In genomic region chr19:15880731-15881130, GRCm38 (mm10) we compare ENCODE assay signal across 18 mouse cellular contexts.
A peak's percentile ranks its signal among the peaks of the same experiment; 100 is the strongest.
DNase-seq lines count a peak whose midpoint lies in the region; ATAC-seq and TF ChIP-seq lines count a peak whose summit lies in the region.
"Had no signal": no experiment of that assay in that cellular context is flagged by ENCODE, and none has a peak within 500 bp of the region (broad histone marks: within the 10 kb centered on the region; RNA-seq: fewer than 3 reads in every experiment).

No protein-coding gene starts in this region.

- H3K9me3 ChIP-seq in hindbrain, postnatal 0 days (ENCODE audit: low read length), result no peaks in the 10 kb centered on the region
- no peaks in the 10 kb centered on the region; the same call in 1 of the 2 replicates for H3K9me3 ChIP-seq in hindbrain, embryonic 10.5 days
- no peaks in the 10 kb centered on the region for H3K9me3 ChIP-seq in lung, postnatal 0 days (ENCODE audit: low read length)
- H3K9me3 ChIP-seq: forebrain, embryonic 15.5 days; heart, embryonic 12.5 days; neural tube, embryonic 12.5 days had no signal

- no peaks in the 10 kb centered on the region for H3K27me3 ChIP-seq in hindbrain, postnatal 0 days (ENCODE audit: insufficient read depth, low read length)
- no peaks in the 10 kb centered on the region for H3K27me3 ChIP-seq in hindbrain, embryonic 10.5 days (ENCODE audit: insufficient read depth, poor library complexity, severe bottlenecking)
- H3K27me3 ChIP-seq in lung, postnatal 0 days (replicated peaks; ENCODE audit: insufficient read depth, low read length), result no peaks in the 10 kb centered on the region
- H3K27me3 ChIP-seq: forebrain, embryonic 15.5 days; heart, embryonic 12.5 days; neural tube, embryonic 12.5 days had no signal

- WGBS in hindbrain, postnatal 0 days, result 63% methylated on average over 8 of the region's 8 CpGs
- WGBS in hindbrain, embryonic 10.5 days, result 90% methylated on average over 8 of the region's 8 CpGs
- WGBS in lung, postnatal 0 days, result 72% methylated on average over 8 of the region's 8 CpGs

- ATAC-seq in cerebellum, adult (ENCODE audit: insufficient number of reproducible peaks, low FRiP score, low TSS enrichment), result no peak
- ATAC-seq in hindbrain, postnatal 0 days, result 0 out of 2 replicates have a peak, but pooled peaks have one; percentile 29
- no peak for ATAC-seq in lung, postnatal 0 days
- ATAC-seq in erythroblast, adult 5-6 weeks (replicated peaks; ENCODE audit: low FRiP score, poor library complexity, severe bottlenecking), result no peak
- ATAC-seq: forebrain, embryonic 15.5 days; inflammation-experienced regulatory T-cells, adult 6 months had no signal

- no peak overlapping the region for H3K27ac ChIP-seq in hindbrain, postnatal 0 days
- H3K27ac ChIP-seq in hindbrain, embryonic 10.5 days, result no peak overlapping the region; the same call in 1 of the 2 replicates
- no peak overlapping the region for H3K27ac ChIP-seq in lung, postnatal 0 days (ENCODE audit: low read length)
- H3K27ac ChIP-seq: forebrain, embryonic 15.5 days; neural tube, embryonic 12.5 days had no signal

- no peak for TF ChIP-seq EP300 in lung, postnatal 0 days (IDR thresholded peaks at IDR 0.05)

- no peak overlapping the region for H3K4me3 ChIP-seq in hindbrain, postnatal 0 days (ENCODE audit: low read length)
- no peak overlapping the region for H3K4me3 ChIP-seq in hindbrain, embryonic 10.5 days
- H3K4me3 ChIP-seq in lung, postnatal 0 days (ENCODE audit: low read depth, low read length), result no peak overlapping the region
- H3K4me3 ChIP-seq: forebrain, embryonic 15.5 days; heart, embryonic 12.5 days; neural tube, embryonic 12.5 days had no signal

- H3K36me3 ChIP-seq in hindbrain, postnatal 0 days (ENCODE audit: insufficient read depth, low read length), result no peaks in the 10 kb centered on the region
- no peaks in the 10 kb centered on the region for H3K36me3 ChIP-seq in hindbrain, embryonic 10.5 days
- no peaks in the 10 kb centered on the region for H3K36me3 ChIP-seq in lung, postnatal 0 days (ENCODE audit: insufficient read depth, low read length)
- H3K36me3 ChIP-seq: forebrain, embryonic 15.5 days; heart, embryonic 12.5 days; neural tube, embryonic 12.5 days had no signal

- no peak overlapping the region for H3K4me2 ChIP-seq in hindbrain, postnatal 0 days (ENCODE audit: low read depth, low read length)
- no peak overlapping the region for H3K4me2 ChIP-seq in lung, postnatal 0 days (replicated peaks; ENCODE audit: low read depth, low read length)
- H3K4me2 ChIP-seq: forebrain, embryonic 15.5 days; heart, embryonic 12.5 days; neural tube, embryonic 12.5 days had no signal

- TF ChIP-seq CTCF in hindbrain, postnatal 0 days (IDR thresholded peaks at IDR 0.05; ENCODE audit: low read depth), result no peak
- no peak for TF ChIP-seq CTCF in lung, postnatal 0 days (IDR thresholded peaks at IDR 0.05)

- no peaks in the 10 kb centered on the region for H3K4me1 ChIP-seq in hindbrain, postnatal 0 days (ENCODE audit: insufficient read depth, low read length)
- H3K4me1 ChIP-seq in hindbrain, embryonic 10.5 days (replicated peaks), result no peaks in the 10 kb centered on the region
- H3K4me1 ChIP-seq in lung, postnatal 0 days (ENCODE audit: insufficient read depth, low read depth, low read length), result no peaks in the 10 kb centered on the region
- H3K4me1 ChIP-seq: forebrain, embryonic 15.5 days; neural tube, embryonic 12.5 days had no signal

- DNase-seq in cerebellum, postnatal 14 days, result peak; percentile 70 to 74
- DNase-seq in hindbrain, postnatal 0 days (ENCODE audit: low spot score), result peak; percentile 73
- no peak for DNase-seq in hindbrain, embryonic 10.5 days (ENCODE audit: low spot score)
- peak; percentile 31 for DNase-seq in lung, postnatal 0 days (ENCODE audit: low spot score)
- no peak for DNase-seq in lung, postnatal 36 days
- peak; percentile 15 for DNase-seq in brain, adult 2 months (ENCODE audit: low read depth, low spot score)
- DNase-seq: adrenal gland, adult 2 months; cerebellum, adult 2 months; heart, postnatal 4 days; liver; lung, adult 2 months; thymus, postnatal 4 days had no signal

- H3K9ac ChIP-seq in hindbrain, postnatal 0 days (replicated peaks; ENCODE audit: low read length), result no peak overlapping the region
- H3K9ac ChIP-seq in lung, postnatal 0 days (replicated peaks; ENCODE audit: low read depth), result no peak overlapping the region
- H3K9ac ChIP-seq: forebrain, embryonic 15.5 days; heart, embryonic 12.5 days; neural tube, embryonic 12.5 days had no signal

Comparison
In these comparisons a context has a peak if more than half of its experiments do, and no peak if none do; other contexts are left out.
1. DNase-seq: peak in cerebellum, postnatal 14 days (2 of 2), hindbrain, postnatal 0 days (single experiment), lung, postnatal 0 days (single experiment) and brain, adult 2 months (single experiment); none in hindbrain, embryonic 10.5 days (single experiment) and lung, postnatal 36 days (single experiment).